Mouse (Mus musculus) brain, embryonic 14.5 days (tissue): ENCODE measurements around the gene Slc22a15.

Experiments
- CTCF ChIP-seq: fragments of 200-500 bp; IDR thresholded peaks from 2 replicates; pipeline ENCODE4 v1.5.1; 2012; ENCODE audit warnings: inconsistent platforms, mild to moderate bottlenecking, moderate library complexity, borderline replicate concordance; ENCODE audit not compliant: insufficient read depth, insufficient read length; ENCODE audit errors: extremely low read depth
- POLR2A ChIP-seq: fragments of 200-500 bp; IDR thresholded peaks from 2 replicates; pipeline ENCODE4 v1.6.1; 2012; ENCODE audit warnings: mild to moderate bottlenecking, inconsistent platforms, borderline replicate concordance; ENCODE audit not compliant: poor library complexity, insufficient read depth, insufficient read length, severe bottlenecking; ENCODE audit errors: extremely low read depth

- no peak for TF ChIP-seq CTCF
- TF ChIP-seq POLR2A = no peak
Observed at GRCm38 (mm10) chr3:101947250-101947649, 23.0 kb upstream of the Slc22a15 start.
